Mouse (Mus musculus) MEL (cell line): ENCODE measurements around the gene Snx29. TPM values are rescaled to one million over a fixed set of nuclear protein-coding genes. Genes with fewer than 3 reads are reported as not detected.

ENCODE experiments used
- DNase-seq: peaks from one replicate; pipeline ENCODE4 v3.0.0; 2011; ENCODE audit warnings: low read depth, low spot score
- H3K27ac ChIP-seq: 2 replicates; pipeline ENCODE4 v1.5.1; 2012; ENCODE audit warnings: low read depth, mild to moderate bottlenecking, control low read depth, low read length, moderate library complexity; ENCODE audit not compliant: control insufficient read depth
- H3K27me3 ChIP-seq, 2 experiments: fragments of 150-350 bp in 1 of 2; sonication (generic) in 1 of 2; 2 replicates each; pipeline ENCODE4 v1.6.1; 2012; ENCODE audit warnings: low read length in 2 of 2, mild to moderate bottlenecking in 2 of 2, improper control_type of control experiment in 1 of 2, moderate library complexity in 1 of 2; ENCODE audit not compliant: insufficient read depth in 2 of 2, control insufficient read depth in 1 of 2
- H3K36me3 ChIP-seq, 2 experiments: 2 replicates each; pipeline ENCODE4 v1.6.1; 2012 to 2014; ENCODE audit warnings: low read length in 2 of 2, improper control_type of control experiment in 1 of 2, inconsistent platforms in 1 of 2, mild to moderate bottlenecking in 1 of 2; ENCODE audit not compliant: insufficient read depth in 2 of 2, control insufficient read depth in 1 of 2
- H3K4me1 ChIP-seq, 2 experiments: fragments of 150-350 bp in 1 of 2; sonication (generic) in 1 of 2; 2 replicates each; pipeline ENCODE4 v1.6.1; 2012; ENCODE audit warnings: low read length in 2 of 2, improper control_type of control experiment in 1 of 2, mild to moderate bottlenecking in 1 of 2; ENCODE audit not compliant: insufficient read depth in 2 of 2, control insufficient read depth in 1 of 2
- H3K4me3 ChIP-seq, 2 experiments: fragments of 150-350 bp in 1 of 2; sonication (generic) in 1 of 2; 2 replicates each; pipeline ENCODE4 v1.5.1; 2012; ENCODE audit warnings: low read depth in 2 of 2, low read length in 2 of 2, mild to moderate bottlenecking in 2 of 2, moderate library complexity in 2 of 2, control low read depth in 1 of 2, improper control_type of control experiment in 1 of 2; ENCODE audit not compliant: control insufficient read depth in 1 of 2, insufficient read depth in 1 of 2
- H3K79me2 ChIP-seq: 2 replicates; pipeline ENCODE4 v1.6.1; 2012; ENCODE audit warnings: mild to moderate bottlenecking, low read length, moderate library complexity; ENCODE audit not compliant: control insufficient read depth, poor library complexity, insufficient read depth
- H3K9ac ChIP-seq: 2 replicates; pipeline ENCODE4 v1.6.1; 2012; ENCODE audit warnings: low read depth, mild to moderate bottlenecking, control low read depth, low read length, moderate library complexity; ENCODE audit not compliant: control insufficient read depth, poor library complexity, severe bottlenecking
- H3K9me3 ChIP-seq: fragments of 150-350 bp; sonication (generic); replicated peaks from 2 replicates; pipeline ENCODE4 v1.6.1; 2012; ENCODE audit warnings: mild to moderate bottlenecking, low read length, improper control_type of control experiment, moderate library complexity; ENCODE audit not compliant: insufficient read depth
- CHD1 ChIP-seq: IDR thresholded peaks from 2 replicates; pipeline ENCODE4 v1.6.1; 2012; ENCODE audit warnings: low read depth, mild to moderate bottlenecking, inconsistent platforms, low read length, improper control_type of control experiment
- E2F4 ChIP-seq: IDR thresholded peaks from 2 replicates; pipeline ENCODE4 v1.6.1; 2011; ENCODE audit warnings: low read depth, low read length, improper control_type of control experiment, borderline replicate concordance
- ELF1 ChIP-seq: IDR thresholded peaks from 2 replicates; pipeline ENCODE4 v1.6.1; 2014; ENCODE audit warnings: low read depth, mild to moderate bottlenecking, inconsistent platforms, low read length, improper control_type of control experiment, moderate library complexity
- EP300 ChIP-seq, 2 experiments: IDR thresholded peaks; 2 replicates each; pipeline ENCODE4 v1.6.1; 2011; ENCODE audit warnings: improper control_type of control experiment in 2 of 2, low read length in 2 of 2, low read depth in 1 of 2, mild to moderate bottlenecking in 1 of 2
- ETS1 ChIP-seq: IDR thresholded peaks from 2 replicates; pipeline ENCODE4 v1.6.1; 2012; ENCODE audit warnings: low read depth, mild to moderate bottlenecking, inconsistent platforms, low read length, improper control_type of control experiment, moderate library complexity
- GABPA ChIP-seq: IDR thresholded peaks from 2 replicates; pipeline ENCODE4 v1.6.1; 2012; ENCODE audit warnings: low read depth, mild to moderate bottlenecking, inconsistent platforms, low read length, improper control_type of control experiment, moderate library complexity
- GATA1 ChIP-seq: IDR thresholded peaks from 2 replicates; pipeline ENCODE4 v1.6.1; 2011; ENCODE audit warnings: low read depth, low read length, improper control_type of control experiment
- JUND ChIP-seq: IDR thresholded peaks from 2 replicates; pipeline ENCODE4 v1.6.1; 2011; ENCODE audit warnings: low read depth, mild to moderate bottlenecking, improper control_type of control experiment, low read length
- KAT2A ChIP-seq: conservative IDR thresholded peaks from 2 replicates; pipeline ENCODE4 v1.6.1; 2012; ENCODE audit warnings: low read depth, low read length, improper control_type of control experiment, inconsistent platforms
- MAX ChIP-seq: IDR thresholded peaks from 2 replicates; pipeline ENCODE4 v1.6.1; 2011; ENCODE audit warnings: low read length, improper control_type of control experiment
- MAZ ChIP-seq: IDR thresholded peaks from 2 replicates; pipeline ENCODE4 v1.6.1; 2012; ENCODE audit warnings: low read depth, mild to moderate bottlenecking, inconsistent platforms, low read length, improper control_type of control experiment
- MYB ChIP-seq: IDR thresholded peaks from 2 replicates; pipeline ENCODE4 v1.6.1; 2011; ENCODE audit warnings: mild to moderate bottlenecking, low read depth, low read length, improper control_type of control experiment
- MYC ChIP-seq: IDR thresholded peaks from 2 replicates; pipeline ENCODE4 v1.6.1; 2011; ENCODE audit warnings: low read depth, mild to moderate bottlenecking, low read length, improper control_type of control experiment, moderate library complexity
- POLR2A ChIP-seq, 2 experiments: IDR thresholded peaks; 2 replicates each; pipeline ENCODE4 v1.6.1; 2011 to 2012; ENCODE audit warnings: low read length in 2 of 2, mild to moderate bottlenecking in 2 of 2, control low read depth in 1 of 2, improper control_type of control experiment in 1 of 2, low read depth in 1 of 2, moderate library complexity in 1 of 2; ENCODE audit not compliant: control insufficient read depth in 1 of 2, insufficient read depth in 1 of 2, poor library complexity in 1 of 2
- POLR2AphosphoS2 ChIP-seq: IDR thresholded peaks from 2 replicates; pipeline ENCODE4 v1.6.1; 2011; ENCODE audit warnings: low read length, improper control_type of control experiment
- POLR2AphosphoS5 ChIP-seq: IDR thresholded peaks from 2 replicates; pipeline ENCODE4 v1.6.1; 2012; ENCODE audit warnings: low read depth, borderline replicate concordance, mild to moderate bottlenecking, inconsistent platforms, low read length, moderate library complexity, mixed read lengths
- RAD21 ChIP-seq: IDR thresholded peaks from 2 replicates; pipeline ENCODE4 v1.6.1; 2011; ENCODE audit warnings: mild to moderate bottlenecking, low read depth, low read length, improper control_type of control experiment
- SIN3A ChIP-seq: IDR thresholded peaks from 2 replicates; pipeline ENCODE4 v1.6.1; 2012; ENCODE audit warnings: low read length, improper control_type of control experiment, inconsistent platforms
- SMC3 ChIP-seq: IDR thresholded peaks from 2 replicates; pipeline ENCODE4 v1.6.1; 2011; ENCODE audit warnings: low read depth, low read length, improper control_type of control experiment
- TAL1 ChIP-seq: IDR thresholded peaks from 2 replicates; pipeline ENCODE4 v1.6.1; 2012; ENCODE audit warnings: mild to moderate bottlenecking, inconsistent platforms, low read length, moderate library complexity, mixed read lengths
- UBTF ChIP-seq: IDR thresholded peaks from 2 replicates; pipeline ENCODE4 v1.6.1; 2012; ENCODE audit warnings: low read depth, mild to moderate bottlenecking, inconsistent platforms, low read length, improper control_type of control experiment, moderate library complexity, borderline replicate concordance; ENCODE audit not compliant: insufficient read depth
- USF2 ChIP-seq, 2 experiments: IDR thresholded peaks; 2 replicates each; pipeline ENCODE4 v1.6.1; 2011 to 2012; ENCODE audit warnings: improper control_type of control experiment in 2 of 2, low read length in 2 of 2, borderline replicate concordance in 1 of 2, inconsistent platforms in 1 of 2, low read depth in 1 of 2, mild to moderate bottlenecking in 1 of 2; ENCODE audit not compliant: insufficient read depth in 1 of 2
- ZC3H11A ChIP-seq: IDR thresholded peaks from 2 replicates; pipeline ENCODE4 v1.6.1; 2012; ENCODE audit warnings: low read depth, mild to moderate bottlenecking, inconsistent platforms, low read length, improper control_type of control experiment
- ZKSCAN1 ChIP-seq: IDR thresholded peaks from 2 replicates; pipeline ENCODE4 v1.6.1; 2012; ENCODE audit warnings: low read depth, mild to moderate bottlenecking, inconsistent platforms, low read length, improper control_type of control experiment, moderate library complexity
- ZMIZ1 ChIP-seq: IDR thresholded peaks from 2 replicates; pipeline ENCODE4 v1.6.1; 2012; ENCODE audit warnings: low read depth, mild to moderate bottlenecking, inconsistent platforms, low read length, improper control_type of control experiment, moderate library complexity
- ZNF384 ChIP-seq: IDR thresholded peaks from 2 replicates; pipeline ENCODE4 v1.6.1; 2012; ENCODE audit warnings: low read depth, mild to moderate bottlenecking, inconsistent platforms, low read length, improper control_type of control experiment
- polyA plus RNA-seq, 2 experiments: library from polyadenylated mRNA; stranded (reverse) in 1 of 2; unstranded in 1 of 2; fragments of >175 nt in 1 of 2; fragments of >200 nt in 1 of 2; gene quantifications; 2 replicates each; pipeline versions ENCODE4 v1.2.1 to v1.2.4; 2012; ENCODE audit warnings: low replicate concordance in 2 of 2, low read depth in 1 of 2; ENCODE audit not compliant: insufficient read length in 2 of 2, insufficient read depth in 1 of 2, missing spikeins in 1 of 2
- total RNA-seq: library from RNA; depleted of rRNA; stranded (reverse); fragments of 300-350 nt; gene quantifications from 2 replicates; pipeline ENCODE4 v1.2.3, GENCODE M21; 2012

Snx29 gene
- total and polyA plus RNA-seq, 3 experiments, result 0.72 to 0.73 TPM; not detected in 1

GRCm38 (mm10) chr16:11563846-11564245, 241.1 kb downstream of the Snx29 start:
- TF ChIP-seq SIN3A (no peak), ZNF384 (no peak), EP300 (IDR thresholded peaks at IDR 0.05; ENCODE audit: low read depth in 1 of 2, low read length in 2 of 2) (no peak), GATA1 (no peak), USF2 (IDR thresholded peaks at IDR 0.05; ENCODE audit: borderline replicate concordance in 1 of 2, insufficient read depth in 1 of 2, low read depth in 1 of 2, low read length in 2 of 2) (no peak), MAZ (no peak), JUND (no peak), MYC (no peak), CHD1 (no peak), ZC3H11A (no peak)
- 0 out of 4 replicates have a peak, but pooled peaks cover 0 to 2% of the 10 kb centered on the region in 2 experiments for H3K4me1 ChIP-seq
- H3K9ac ChIP-seq, result no peak overlapping the region
- no peak overlapping the region for H3K27ac ChIP-seq
- H3K9me3 ChIP-seq, result no peaks in the 10 kb centered on the region
- no peak overlapping the region for H3K4me3 ChIP-seq
- peaks cover 0 to 2% of the 10 kb centered on the region in 2 experiments; a peak in 1 of 4 replicates for H3K36me3 ChIP-seq
- no peak for DNase-seq
- H3K79me2 ChIP-seq, result no peaks in the 10 kb centered on the region
- H3K27me3 ChIP-seq, result no peaks in the 10 kb centered on the region

GRCm38 (mm10) chr16:11565126-11565525, 242.4 kb downstream of the Snx29 start:
- Histone ChIP-seq H3K4me1 (0 out of 4 replicates have a peak, but pooled peaks cover 0 to 2% of the 10 kb centered on the region in 2 experiments), H3K9ac (no peak overlapping the region)
- DNase-seq, result peak; percentile 33

GRCm38 (mm10) chr16:11567594-11567993, 244.9 kb downstream of the Snx29 start:
- Histone ChIP-seq H3K9me3 (no peaks in the 10 kb centered on the region), H3K79me2 (no peaks in the 10 kb centered on the region), H3K36me3 (peaks cover 0 to 2% of the 10 kb centered on the region in 2 experiments; a peak in 1 of 4 replicates), H3K9ac (no peak overlapping the region), H3K4me1 (0 out of 4 replicates have a peak, but pooled peaks cover 0 to 2% of the 10 kb centered on the region in 2 experiments), H3K27me3 (no peaks in the 10 kb centered on the region), H3K4me3 (no peak overlapping the region), H3K27ac (no peak overlapping the region)
- DNase-seq, result no peak
- no peak for TF ChIP-seq EP300 (IDR thresholded peaks at IDR 0.05; ENCODE audit: low read depth in 1 of 2, low read length in 2 of 2)
- TF ChIP-seq MAX, result no peak
- TF ChIP-seq RAD21, result no peak
- no peak for TF ChIP-seq ETS1
- TF ChIP-seq ZMIZ1, result no peak
- no peak for TF ChIP-seq UBTF
- no peak for TF ChIP-seq MYB
- TF ChIP-seq ZC3H11A, result no peak
- no peak for TF ChIP-seq SMC3
- no peak for TF ChIP-seq E2F4
- TF ChIP-seq JUND, result no peak
- no peak for TF ChIP-seq ZKSCAN1
- TF ChIP-seq POLR2AphosphoS2, result no peak
- no peak for TF ChIP-seq GABPA
- TF ChIP-seq GATA1, result no peak
- TF ChIP-seq POLR2AphosphoS5, result no peak
- no peak for TF ChIP-seq ELF1
- TF ChIP-seq TAL1, result no peak
- TF ChIP-seq POLR2A (IDR thresholded peaks at IDR 0.05; ENCODE audit: control insufficient read depth in 1 of 2, insufficient read depth in 1 of 2, low read depth in 1 of 2, low read length in 2 of 2, poor library complexity in 1 of 2), result no peak

More at GRCm38 (mm10) chr16:11565126-11565525, 242.4 kb downstream of the Snx29 start:
- peak; percentile 37 for TF ChIP-seq GATA1
- no peak for TF ChIP-seq ZMIZ1
- no peak for TF ChIP-seq KAT2A
- TF ChIP-seq, all 39 proteins: peak for 1
- no peaks in the 10 kb centered on the region for H3K9me3 ChIP-seq
- H3K36me3 ChIP-seq, result peaks cover 0 to 2% of the 10 kb centered on the region in 2 experiments; a peak in 1 of 4 replicates
- no peak overlapping the region for H3K27ac ChIP-seq
- no peaks in the 10 kb centered on the region for H3K27me3 ChIP-seq
- H3K4me3 ChIP-seq, result no peak overlapping the region; a peak in 1 of 4 replicates
- no peaks in the 10 kb centered on the region for H3K79me2 ChIP-seq
